Mouse (Mus musculus) olfactory bulb, adult 2 months (tissue): Measurements from ENCODE around the gene Kiz.

Experiments used
- CTCF ChIP-seq: fragments of 200-500 bp; IDR thresholded peaks from 2 replicates; pipeline ENCODE4 v1.5.1; 2012; ENCODE audit warnings: low read depth, mild to moderate bottlenecking, low read length, moderate library complexity; ENCODE audit not compliant: insufficient read depth
- POLR2A ChIP-seq: fragments of 200-500 bp; IDR thresholded peaks from 2 replicates; pipeline ENCODE4 v1.6.1; 2012; ENCODE audit warnings: mild to moderate bottlenecking, low read depth, low read length, moderate library complexity; ENCODE audit not compliant: insufficient read depth

DNA sequence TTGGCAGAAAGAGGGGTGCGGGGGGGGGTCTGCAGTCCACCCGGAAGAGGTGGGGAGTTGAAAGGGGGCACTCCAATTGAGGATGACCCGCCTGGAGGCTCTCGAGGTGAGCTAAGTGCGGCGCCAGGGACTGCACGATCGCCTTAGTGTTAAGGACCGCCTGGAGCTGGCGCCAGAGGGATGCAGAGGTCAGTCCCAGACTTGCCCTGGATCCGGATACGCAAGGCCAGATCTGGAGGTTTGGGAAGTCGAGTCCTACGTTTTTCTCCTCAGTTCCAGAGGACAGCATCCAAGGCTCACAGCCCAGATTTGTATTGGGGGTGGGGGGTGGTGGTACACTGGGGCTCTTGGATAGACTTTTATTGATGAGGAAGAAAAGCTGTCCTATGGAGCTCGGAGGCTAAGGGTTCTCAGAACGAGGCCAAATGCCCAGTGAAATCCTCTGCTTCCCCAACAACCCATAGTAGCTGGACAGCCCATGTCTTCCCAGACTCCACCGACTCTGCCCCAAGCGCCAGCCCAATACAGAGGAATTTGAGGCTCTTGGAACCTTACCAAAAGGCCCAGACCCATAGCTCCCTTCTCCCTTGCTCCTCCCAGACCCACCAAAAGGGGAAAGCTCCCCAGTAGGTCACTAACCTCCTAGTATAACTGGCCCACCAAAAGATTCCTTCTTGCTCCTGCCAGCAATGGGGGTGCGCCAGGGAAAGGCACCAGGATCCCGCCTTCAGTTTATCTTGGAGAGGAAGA lies 20.2 kb upstream of the Kiz start:
- TF ChIP-seq CTCF (no peak), POLR2A (no peak)
